Mouse (Mus musculus) hindlimb bud, embryonic 11.5 days (tissue): ENCODE measurements at regions not wholly inside any gene's neighbourhood (a gene's known extent, or its start where the extent isn't known, plus 50 kb on each side); places are given as distances from the start of the nearest gene placed in this dataset.
A peak's percentile ranks its signal among the peaks of the same experiment; 100 is the strongest.

Experiments
- DNase-seq: peaks from one replicate; pipeline ENCODE4 v3.0.0-alpha.2; 2012; ENCODE audit warnings: low read depth, low spot score; ENCODE audit errors: extremely low spot score

DNA sequence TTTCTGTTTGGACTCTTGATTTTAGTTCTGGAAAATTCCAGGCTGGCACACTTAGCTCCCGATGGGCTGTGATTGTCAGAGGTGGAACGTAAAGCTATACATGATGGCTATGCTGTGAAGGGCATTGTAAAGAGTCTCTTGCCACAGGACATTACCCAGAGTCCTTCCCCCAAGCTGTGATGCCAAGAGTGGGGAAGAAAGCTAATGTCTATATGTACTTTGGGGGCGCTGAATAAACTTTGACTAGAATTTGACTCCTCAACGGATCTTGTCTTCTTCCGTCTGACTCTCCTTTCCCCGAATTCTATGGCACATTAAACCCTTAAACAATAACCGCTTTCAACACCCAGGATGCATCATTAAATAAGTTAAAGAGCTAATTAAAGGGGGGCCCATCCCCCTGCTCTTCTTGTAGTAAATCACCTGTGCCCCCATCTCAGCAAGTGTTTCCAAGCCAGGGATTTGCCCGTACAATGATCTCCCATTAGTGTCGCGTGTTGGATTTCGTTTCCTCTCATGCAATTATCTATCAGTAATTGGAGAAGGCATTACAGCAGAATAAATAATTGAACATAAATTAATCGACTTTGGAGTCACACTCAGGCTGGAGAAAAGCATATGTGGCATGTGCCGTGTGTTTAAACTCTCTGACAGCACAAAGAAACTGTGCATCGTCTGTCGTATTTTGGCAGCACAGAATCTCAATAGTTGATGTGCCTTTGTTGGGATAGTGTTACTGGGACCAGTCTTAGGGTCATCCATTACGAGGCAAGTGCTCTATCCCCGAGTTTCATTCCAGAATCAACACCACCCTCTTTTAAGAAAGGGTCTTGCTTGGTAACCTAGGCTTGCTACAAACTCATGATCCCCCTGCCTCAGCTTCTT, 343.9 kb downstream of the Nucb2 start:
- no peak for DNase-seq

GRCm38 (mm10) chr7:116853351-116853750, 349.2 kb downstream of the Nucb2 start:
- DNase-seq = no peak

- DNase-seq = no peak
Measured at GRCm38 (mm10) chr7:116857141-116857540, 353.0 kb downstream of the Nucb2 start.

GRCm38 (mm10) chr7:116857744-116858143, 353.6 kb downstream of the Nucb2 start:
- no peak for DNase-seq

- no peak for DNase-seq
Measured at GRCm38 (mm10) chr7:116882268-116882964, 378.2 kb downstream of the Nucb2 start.

GRCm38 (mm10) chr7:116893846-116894245, 389.7 kb downstream of the Nucb2 start:
- no peak for DNase-seq

DNA sequence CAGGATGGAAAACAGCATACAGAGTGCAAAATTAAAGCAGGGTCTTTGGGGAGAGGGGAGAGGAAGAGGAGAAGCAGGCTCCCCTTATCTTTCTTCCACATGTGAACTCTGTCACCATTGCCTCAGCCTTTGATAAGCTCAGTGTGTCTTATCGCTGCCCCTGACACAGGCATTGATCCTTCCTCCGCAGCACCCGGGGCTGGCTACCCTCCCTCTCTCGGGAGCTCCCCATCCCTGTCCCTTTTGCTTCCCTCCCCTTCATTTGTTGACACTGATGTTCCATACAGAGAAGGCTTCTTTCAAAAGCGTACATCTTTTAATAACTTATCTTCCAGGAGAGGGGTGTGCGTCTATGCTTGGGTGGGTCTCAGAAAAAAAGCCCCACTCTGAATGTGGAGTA, 411.6 kb downstream of the Nucb2 start:
- no peak for DNase-seq

GRCm38 (mm10) chr7:116917921-116918670, 413.9 kb downstream of the Nucb2 start:
- DNase-seq = no peak

DNA sequence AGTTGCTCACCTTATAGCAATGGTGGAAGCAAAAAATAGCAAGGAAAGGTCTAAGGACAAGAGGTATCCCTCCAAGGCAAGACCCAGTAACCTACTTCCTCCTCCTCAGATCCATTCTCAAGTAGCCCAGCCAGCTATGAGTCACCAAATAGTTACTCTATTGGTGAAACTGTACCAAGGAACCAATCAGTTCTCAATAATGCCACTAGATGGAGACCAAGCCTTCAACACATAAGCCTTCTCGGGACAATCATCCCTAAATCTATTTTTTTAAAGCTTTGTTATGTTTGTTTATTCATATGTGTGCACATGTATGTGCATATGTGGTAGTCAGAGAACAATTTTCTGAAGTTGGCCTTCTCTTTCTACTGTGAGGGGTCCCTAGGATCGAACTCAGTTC, 434.3 kb upstream of the Xylt1 start:
- no peak for DNase-seq

DNA sequence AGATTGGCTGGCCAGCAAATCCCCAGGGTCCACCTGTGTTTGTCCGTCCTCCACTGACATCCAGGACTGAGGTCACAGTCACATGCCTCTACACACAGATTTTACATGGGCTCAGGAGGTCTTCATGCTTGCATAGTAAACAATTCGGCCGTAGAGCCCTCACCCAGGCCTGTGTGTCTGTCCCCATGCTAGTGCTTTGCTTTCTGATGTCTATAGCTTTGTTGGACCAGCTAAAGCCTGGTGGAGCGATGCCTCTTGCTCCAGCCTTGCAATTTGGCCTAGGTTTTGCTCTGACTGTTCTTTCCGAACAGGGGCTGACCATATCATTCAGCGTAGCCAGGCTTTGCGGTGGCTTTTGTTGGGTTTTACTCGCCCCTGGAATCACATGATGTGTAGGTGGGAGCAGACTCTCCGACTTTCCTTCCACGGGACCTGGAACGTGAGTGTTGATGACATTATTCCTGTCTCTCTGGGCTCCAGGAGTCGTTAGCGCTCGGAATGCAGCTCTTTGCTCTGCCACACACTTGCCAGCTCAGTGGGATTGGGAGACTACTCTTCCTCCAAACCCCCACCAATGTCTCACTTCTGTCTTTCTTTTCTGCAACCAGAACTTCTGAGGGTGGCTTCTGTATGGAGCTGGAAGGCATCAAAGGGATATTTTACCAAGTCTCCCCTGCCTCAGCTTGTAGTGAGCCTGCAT, 421.4 kb upstream of the Xylt1 start:
- DNase-seq = no peak

DNA sequence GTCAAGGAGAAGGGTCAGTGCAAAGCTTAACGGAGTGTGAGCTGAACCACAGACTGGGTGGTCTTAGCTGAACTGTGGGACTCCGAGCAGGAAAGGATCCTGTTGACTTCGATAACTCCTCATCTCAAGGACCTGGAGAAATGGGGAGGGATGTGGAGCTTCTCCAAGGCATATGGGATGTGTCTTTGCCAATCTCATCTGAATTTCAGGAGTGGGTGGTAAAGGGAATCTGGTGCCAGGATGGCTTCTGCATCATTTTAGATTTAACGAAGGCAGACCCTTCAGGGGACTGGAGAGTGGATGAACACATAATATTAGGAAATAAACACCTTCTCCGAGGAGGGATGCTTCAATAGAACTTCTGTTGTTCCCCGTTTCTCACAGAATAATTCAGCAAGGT, 416.9 kb upstream of the Xylt1 start:
- no peak for DNase-seq

- no peak for DNase-seq
Measured at GRCm38 (mm10) chr7:116991351-116991750, 389.4 kb upstream of the Xylt1 start.

GRCm38 (mm10) chr7:116992166-116992565, 388.6 kb upstream of the Xylt1 start:
- no peak for DNase-seq

- DNase-seq = no peak
Measured at GRCm38 (mm10) chr7:116995770-116996169, 385.0 kb upstream of the Xylt1 start.

DNA sequence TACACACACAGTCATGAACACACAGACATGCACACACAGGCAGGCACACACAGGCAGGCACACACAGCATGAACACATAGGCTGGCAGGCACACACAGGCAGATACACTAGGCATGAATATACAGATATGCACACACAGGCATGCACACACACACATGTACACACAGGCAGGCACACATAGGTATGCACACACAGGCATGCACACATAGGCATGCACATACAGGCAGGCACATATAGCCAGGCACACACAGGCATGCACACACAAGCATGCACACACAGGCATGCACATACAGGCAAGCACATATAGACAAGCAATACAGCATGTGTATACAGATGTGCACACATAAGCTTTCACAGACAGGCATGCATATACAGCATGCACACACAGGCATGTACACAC, 377.6 kb upstream of the Xylt1 start:
- no peak for DNase-seq

- no peak for DNase-seq
Measured at GRCm38 (mm10) chr7:117018349-117018748, 362.4 kb upstream of the Xylt1 start.

DNA sequence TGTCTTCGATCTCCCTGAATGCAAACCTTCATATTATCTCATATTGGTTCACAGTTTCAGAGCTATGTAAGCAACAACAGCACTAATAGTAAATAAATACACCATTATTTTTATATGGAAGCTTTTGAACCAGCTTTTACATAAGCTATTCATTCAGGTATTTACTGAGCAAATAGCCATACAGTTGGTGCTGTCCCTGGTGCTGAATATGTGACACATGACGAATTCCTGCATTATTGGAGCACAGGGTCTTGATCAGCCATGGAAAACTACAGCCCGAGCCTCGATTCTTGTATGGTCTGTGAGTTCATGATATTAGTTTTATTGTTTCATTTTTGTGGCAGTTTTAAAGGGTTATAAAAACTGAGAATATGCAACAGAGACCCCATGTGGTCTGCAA, 359.1 kb upstream of the Xylt1 start:
- DNase-seq = peak; percentile 77

DNA sequence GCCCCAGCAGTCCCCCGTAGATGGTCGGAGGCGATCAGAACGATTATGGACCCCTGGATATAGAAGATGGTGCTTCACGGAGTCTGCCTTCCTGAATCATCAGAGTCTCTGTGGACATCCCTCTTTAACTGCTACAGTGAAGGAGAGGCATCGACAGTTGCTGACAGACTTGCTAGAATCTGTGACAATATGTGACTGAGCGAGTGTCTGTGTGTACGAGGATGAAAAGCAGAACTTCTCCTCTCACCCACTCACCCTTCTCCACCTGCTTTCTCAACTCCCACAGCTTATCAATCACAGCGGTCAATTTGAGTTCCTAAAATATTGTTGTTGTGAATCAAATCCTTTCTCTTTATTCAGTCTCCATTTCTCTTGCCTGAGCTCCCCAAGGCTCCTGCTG, 335.9 kb upstream of the Xylt1 start:
- no peak for DNase-seq

GRCm38 (mm10) chr7:117049249-117049648, 331.5 kb upstream of the Xylt1 start:
- DNase-seq = no peak

DNA sequence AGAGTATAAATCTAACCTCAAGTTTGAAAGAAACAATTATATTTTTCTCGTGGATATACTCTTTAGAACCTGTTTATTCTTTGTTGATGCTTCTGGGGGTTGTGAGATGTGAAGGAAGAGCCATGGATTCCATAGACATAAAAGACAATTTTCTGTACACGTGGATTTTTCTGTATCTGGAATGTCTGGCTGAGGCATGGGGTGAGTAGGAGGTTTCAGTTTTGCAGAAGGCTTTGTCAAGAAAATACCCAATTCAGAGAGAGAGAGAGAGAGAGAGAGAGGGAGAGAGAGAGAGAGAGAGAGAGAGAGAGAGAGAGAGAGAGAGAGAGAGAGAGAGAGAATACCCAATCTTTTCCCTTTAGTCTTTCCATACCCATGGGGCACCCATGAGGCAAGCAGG, 315.0 kb upstream of the Xylt1 start:
- no peak for DNase-seq

DNA sequence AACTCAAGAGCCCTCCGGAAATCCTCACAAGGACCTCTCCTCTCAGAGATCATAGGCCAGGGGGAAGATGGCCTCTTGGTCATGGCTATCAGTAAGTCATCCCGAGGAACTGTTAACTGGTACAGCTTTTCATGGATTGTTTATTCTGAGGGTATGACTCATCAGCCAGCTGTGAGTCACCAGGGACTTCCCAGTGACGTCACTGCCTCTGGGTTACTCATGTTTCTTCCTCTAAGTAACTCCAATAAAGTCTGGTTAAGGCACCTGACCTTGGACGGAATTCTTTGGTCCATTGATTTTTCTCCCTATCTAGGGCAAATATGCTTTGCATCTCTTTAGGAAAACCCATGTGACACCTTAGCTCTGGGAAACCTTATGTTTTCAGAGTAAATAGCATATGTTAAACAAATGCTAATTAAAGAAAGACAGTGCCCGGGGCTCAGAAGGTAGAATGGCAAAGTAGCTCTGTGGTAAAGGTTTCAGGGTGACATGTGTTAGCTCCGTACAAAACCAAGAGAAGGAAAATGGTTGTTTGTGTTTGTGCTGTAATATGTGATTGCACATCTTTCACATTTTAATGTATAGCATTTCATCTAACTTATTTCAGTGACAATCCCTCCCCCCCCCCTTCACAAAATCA, 289.7 kb upstream of the Xylt1 start:
- DNase-seq = no peak
